Mouse (Mus musculus) heart, postnatal 0 days (tissue): ENCODE results near the gene Sohlh1.

Experiments used
- CTCF ChIP-seq: IDR thresholded peaks from 2 replicates; pipeline ENCODE4 v1.5.1; 2016; ENCODE audit warnings: antibody characterized with exemption, control low read depth, low read depth
- EP300 ChIP-seq: IDR thresholded peaks from 2 replicates; pipeline ENCODE4 v1.6.1; 2016; ENCODE audit warnings: antibody characterized with exemption, low read depth

GRCm38 (mm10) chr2:25877736-25878268, 30.8 kb upstream of the Sohlh1 start:
- TF ChIP-seq CTCF (no peak), EP300 (no peak)
